Mouse (Mus musculus): Measurements from ENCODE around the gene Rad54l2.

Rad54l2 gene

DNA sequence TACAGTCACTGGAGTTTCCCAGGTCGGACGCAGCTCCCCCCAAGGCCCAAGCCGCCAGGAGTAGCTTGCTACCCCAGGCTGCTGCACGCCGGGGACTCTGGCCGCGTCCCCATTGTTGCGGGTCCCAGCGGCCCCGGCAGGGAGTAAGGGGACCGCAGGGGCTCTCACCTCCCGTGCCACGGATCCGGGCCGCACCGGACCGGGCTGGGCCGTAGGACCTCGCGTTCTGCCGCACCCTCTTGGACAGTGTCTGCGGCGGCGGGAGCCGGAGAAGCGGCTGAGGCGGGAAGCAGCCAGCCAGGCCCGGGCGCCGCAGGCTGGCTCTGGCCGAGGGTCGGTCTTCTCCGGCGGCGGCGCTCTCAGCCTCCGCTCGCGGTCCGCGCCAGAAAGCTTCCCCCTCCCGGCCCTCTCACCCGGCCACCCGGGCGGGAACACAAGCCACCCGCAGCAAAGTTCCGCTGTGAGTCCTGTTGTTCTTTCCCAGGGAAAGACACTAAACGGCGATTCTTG, at the start of gene Rad54l2:
Gene Rad54l2 (minus strand): TSS at position 383 of the 510 bp plus-strand sequence.
- peak; percentile 76 to 83 for DNase-seq (ENCODE audit: low read depth in 2 of 2, low spot score in 2 of 2)

DNA sequence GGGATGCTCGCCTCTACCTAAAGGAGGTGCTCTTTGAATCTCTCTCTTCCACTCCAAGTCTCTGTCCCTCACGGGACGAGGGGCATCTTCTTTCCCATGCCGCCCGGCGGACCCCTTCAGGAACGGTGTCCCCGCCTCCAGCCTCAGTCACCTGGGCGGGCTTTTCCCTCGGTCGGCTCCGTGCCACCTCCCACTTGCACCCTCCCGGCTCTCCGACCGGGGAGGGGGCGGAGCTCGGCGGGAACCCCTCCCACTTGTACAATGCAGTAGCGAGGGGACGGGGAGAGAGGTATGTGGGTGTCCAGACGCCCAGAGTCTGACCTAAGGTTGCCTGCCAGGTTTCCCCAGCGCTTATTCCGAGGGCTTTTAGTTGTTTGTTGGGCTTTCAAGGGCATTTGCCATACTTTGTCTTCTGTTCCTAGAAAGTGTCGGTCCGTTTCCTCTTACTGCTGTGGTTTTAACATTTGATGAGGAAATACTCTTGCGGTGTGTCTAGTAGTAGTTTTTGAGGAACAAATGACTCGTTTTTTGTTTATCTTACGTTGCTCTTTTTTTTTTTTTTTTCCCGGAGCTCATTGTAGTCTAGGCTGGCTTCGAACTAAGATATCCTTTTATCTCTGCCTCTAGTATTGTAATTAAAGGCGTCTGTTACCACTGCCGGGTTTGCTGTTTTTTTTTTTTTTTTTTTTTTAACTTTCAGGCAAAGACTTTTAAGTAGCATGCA, 33.5 kb upstream of the Rad54l2 start:
- peak; percentile 81 to 83 for DNase-seq (ENCODE audit: low read depth in 2 of 2, low spot score in 2 of 2)

DNA sequence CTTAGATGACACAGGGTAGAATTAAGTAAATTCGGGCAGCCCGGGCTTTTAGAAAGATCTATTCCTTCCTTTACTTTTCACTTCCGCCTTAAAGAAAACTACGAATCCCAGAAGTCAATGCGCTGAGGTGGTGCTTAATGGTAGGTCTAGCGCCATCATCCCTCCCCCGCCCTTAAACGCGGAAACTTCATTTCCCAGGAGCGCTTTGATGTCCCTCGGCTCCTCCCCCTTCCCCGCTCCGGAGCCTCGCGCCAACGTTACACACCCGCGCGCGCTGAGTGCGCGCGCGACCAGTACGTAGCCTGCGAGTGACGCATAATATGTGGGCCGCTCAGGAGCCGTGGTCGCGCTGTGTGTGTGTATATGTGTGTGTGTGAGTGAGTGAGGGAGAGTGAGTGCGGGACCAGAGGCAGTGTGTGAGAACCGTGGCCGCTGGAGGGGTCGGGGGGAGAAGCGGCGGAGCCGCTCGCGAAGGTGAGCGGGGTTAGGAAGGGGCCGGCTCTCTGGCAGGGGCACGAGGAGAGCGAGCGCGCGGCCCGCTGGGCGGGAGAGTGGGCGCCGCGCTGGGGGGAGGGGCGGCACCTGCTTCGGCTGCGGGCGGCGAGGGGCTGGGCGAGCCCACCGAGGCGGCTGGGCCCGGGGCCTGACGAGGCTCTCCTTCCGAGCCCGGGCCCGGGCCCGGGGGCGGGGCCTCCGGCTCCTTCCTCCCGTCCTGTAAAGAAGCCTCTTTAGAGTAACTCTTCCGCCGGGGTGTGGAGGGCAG, 32.8 kb upstream of the Rad54l2 start, which contains the start of gene Dcaf1:
Gene Dcaf1 (plus strand): TSS at position 257 of the 763 bp plus-strand sequence.
- DNase-seq (ENCODE audit: low read depth in 2 of 2, low spot score in 2 of 2): peak; percentile 88 to 94

DNA sequence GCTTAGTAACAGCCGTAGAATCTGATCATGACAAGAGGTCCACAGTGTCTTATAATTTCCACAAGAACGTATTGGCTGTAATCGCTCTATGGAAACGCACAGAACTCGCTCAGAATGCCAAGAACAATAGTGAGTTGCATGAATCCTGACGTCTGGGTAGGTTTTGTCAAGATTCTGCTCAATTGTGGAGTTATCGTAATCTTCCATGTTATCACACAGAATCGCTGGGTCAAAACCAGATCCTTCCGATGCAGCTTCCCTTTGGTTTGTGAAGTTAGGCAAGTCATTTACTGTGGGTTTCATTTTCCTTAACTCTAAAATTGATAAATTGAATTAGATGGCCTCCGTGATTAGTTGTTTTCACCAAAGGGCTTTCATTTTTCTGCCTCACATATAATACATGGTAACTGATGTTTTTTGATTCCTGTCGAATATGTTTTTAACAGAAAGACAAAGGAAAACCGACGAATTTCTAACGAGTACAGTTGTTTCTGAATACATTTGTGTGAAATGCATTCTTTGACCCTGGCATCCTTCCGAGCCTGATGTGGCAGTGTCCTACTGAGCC, 32.1 kb upstream of the Rad54l2 start:
- peak in 1 of 2 experiments; percentile 8 for DNase-seq (ENCODE audit: low read depth in 2 of 2, low spot score in 2 of 2)

DNA sequence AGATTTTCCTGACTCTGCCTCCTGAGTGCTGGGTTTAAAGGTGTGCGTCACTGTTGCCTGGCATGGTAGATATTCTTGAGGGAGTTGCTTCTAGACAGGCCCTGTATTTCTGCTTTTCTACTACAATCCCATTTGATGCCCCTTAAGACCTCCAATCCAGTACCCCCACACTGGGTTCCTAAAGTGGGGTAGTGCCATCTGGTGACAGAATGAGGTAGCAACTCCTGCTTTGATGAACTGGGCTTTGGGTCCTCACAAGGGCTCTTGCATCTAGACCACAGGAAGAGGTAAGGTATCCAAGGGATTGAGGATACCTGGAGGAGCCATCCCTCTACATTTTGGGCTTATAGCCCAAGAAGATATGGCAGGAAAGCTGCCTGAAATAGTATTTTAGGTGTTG, 30.2 kb upstream of the Rad54l2 start:
- peak in 1 of 2 experiments; percentile 21 for DNase-seq (ENCODE audit: low read depth in 2 of 2, low spot score in 2 of 2)

DNA sequence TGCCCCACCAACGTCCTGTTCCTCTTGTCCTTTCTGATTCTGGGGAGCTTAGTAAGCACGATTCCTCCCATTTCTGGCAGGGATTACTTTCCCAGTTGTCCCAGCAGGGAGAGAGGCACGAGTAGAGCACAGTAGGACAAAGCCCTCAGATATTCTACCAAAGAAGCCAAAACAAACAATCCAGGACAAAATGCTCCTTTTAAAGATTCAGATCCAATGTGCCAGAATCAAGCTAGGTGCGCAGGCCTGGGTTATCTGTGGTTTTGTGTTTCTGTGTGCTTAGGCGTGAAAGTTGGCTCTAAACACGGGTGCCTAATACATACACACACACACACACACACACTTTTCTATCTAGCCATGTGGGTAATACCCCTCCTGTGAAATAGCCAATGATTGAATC, 29.2 kb upstream of the Rad54l2 start:
- no peak for DNase-seq (ENCODE audit: low read depth in 2 of 2, low spot score in 2 of 2)

DNA sequence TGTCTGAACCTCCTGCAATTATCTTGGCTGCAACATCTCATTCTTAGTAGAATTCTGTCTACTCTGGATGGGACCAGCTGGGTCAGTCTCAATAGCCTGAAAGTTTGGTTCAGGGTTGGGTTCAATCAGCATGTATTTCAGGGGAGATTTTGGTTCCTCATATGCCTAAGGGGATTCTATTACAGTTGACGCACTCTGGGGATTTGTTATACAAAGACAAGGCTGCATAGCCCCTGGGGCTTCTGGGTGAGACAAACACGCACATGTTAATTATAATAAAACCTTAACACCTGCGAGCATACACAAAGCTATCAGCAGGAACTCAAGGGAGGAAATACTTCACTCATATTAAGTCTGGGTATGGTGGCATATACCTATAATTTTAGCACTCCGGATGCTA, 17.5 kb upstream of the Rad54l2 start:
- DNase-seq (ENCODE audit: low read depth in 2 of 2, low spot score in 2 of 2): no peak

DNA sequence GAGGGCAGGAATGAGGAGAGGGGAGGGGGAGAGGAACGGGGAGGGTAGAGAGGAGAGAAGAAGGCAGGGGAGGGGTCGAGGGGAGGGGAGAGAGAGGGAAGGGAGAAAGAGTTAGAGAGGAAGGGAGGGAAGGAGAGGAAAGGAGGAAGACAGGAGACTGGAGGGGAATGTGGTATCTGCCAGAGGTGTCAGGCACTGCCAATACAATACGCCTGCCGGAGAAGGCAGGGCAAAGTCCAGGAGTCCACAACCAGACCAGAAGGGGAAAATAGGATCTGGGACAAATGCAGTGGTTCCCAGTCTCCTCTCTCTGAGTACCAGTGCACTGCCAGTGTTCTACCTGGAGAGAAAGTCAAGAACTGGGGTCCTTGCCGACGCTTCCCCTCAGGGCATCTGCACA, 1.8 kb upstream of the Rad54l2 start:
- DNase-seq (ENCODE audit: low read depth in 2 of 2, low spot score in 2 of 2): no peak

DNA sequence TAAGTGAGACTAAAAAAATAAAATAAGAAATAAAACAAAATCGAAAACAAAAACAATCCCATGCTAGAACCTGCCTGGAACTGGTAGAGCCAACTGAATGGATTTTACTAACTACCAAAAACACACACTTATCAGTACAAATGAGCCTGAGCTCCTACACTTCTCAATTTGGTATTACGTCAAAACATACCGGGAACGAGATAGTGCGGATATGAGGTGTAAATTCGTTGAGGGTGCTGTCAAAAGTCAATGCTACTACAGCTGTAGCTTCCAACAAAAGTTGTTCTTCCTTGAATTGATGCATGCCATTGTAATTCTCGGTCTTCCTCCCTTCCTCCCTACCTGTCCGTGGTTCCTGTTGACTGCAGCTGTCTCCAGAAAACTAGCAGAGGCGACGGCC, 369 bp upstream of the Rad54l2 start:
- DNase-seq (ENCODE audit: low read depth in 2 of 2, low spot score in 2 of 2): no peak

DNA sequence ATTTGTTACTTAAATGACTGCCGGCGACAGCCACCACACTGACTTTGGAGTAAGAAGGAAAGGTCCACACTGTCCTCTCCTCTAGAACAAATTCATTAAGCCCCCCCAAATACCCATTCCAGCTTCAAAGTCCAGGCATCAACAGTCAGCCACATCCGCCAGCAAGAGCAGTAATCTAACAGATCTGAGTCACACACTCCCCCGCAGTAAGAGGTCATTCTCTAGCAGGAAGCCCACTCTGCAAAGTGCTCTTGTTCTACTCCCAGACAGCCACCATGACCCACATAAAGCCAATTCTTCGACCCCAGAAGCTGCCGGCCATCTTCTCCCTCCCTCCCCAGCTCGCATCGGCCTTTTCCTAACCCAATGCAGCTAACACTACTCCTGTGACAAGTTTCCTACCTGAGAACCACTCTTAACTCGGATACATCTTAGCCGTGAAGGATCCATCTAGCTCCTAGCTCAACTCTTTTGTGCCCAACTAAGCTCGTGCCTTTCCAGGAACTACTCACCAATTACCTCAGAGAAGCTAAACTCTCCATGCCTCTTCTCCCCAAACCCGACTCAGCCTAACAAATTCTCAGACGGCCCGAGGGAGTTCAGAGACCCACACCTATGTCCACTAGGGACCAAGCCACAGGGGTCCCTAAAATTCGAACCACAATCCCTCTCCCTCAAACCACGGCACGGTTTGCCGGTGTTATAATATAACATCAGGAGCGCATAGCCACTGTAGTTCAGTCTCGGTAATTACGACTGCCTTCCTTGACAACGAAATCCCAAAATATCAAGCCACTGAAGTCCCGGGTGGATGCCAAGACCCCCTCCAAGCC, 799 bp downstream of the Rad54l2 start:
- DNase-seq (ENCODE audit: low read depth in 2 of 2, low spot score in 2 of 2): peak; percentile 7 to 14

DNA sequence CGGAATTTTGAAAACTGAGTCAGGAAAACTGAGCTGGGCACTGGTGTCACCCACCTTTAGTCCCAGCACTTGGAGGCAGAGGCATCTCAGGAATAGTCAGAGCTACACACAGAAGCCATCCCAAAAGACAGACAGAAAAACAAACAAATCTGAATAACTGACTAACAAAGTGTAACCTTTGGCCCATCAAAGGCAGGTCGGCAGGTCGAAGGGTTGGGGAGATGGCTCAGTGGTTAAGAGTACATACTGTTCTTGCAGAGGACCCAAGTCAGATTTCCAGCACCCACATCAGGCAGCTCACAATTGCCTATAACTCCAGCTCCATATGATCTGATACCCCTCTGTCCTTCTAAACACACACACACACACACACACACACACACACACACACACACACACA, 3.8 kb downstream of the Rad54l2 start:
- DNase-seq (ENCODE audit: low read depth in 2 of 2, low spot score in 2 of 2): no peak

DNA sequence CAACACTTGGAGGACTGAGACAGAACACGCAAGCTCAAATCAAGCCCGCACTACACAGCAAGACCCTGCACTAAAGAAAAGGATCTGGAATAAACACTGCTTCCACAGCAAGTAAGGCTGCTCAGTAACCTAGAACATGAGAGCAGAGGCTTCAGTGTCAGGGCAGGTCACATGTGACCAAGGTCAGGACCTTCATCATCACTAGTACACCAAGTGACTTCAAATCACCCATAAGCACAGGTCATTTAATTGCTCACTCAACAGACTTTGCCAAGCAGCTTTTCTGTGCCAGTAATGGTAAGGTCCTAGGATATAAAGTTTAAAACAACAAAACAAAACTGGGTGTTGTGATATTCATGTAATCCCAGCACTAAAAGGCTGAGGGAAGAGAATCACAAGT, 5.4 kb downstream of the Rad54l2 start:
- DNase-seq (ENCODE audit: low read depth in 2 of 2, low spot score in 2 of 2): no peak

DNA sequence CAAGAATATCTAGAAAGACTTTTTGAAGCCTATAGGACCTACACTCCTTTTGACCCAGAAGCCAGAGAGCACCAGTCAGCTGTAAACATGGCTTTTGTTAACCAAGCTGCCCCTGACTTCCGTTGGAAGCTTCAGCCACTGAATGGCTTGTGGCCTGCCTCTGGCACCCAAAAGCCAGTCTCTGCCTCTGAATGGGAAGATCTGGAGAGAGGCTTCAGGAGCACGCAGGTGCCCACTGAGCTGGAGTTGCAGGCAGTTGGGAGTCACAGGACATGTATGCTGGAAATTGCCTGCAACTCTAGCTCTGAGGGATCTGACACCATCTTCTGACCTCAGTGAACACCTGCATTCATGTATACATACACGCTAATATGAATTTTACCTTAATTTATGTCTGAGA, 8.9 kb downstream of the Rad54l2 start:
- no peak for DNase-seq (ENCODE audit: low read depth in 2 of 2, low spot score in 2 of 2)

DNA sequence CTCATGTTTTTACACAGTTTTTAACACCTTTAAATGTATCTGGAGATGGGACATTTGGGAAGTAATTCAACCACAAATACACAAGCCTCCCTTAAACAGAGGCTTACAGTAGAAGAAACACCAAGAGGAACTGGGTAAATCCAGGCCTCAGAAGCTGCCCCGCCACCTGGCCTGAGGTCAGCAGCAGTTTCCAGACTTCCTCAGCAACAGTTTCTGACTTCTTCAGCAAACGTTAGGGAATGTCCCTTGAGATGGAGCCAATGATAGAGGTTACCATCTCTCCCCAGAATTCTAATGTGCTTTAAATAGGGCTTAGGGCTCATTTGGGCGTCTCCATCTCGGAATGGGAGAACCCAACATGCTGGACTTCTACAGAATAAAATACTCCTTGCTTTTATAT, 10.7 kb downstream of the Rad54l2 start:
- no peak for DNase-seq (ENCODE audit: low read depth in 2 of 2, low spot score in 2 of 2)

DNA sequence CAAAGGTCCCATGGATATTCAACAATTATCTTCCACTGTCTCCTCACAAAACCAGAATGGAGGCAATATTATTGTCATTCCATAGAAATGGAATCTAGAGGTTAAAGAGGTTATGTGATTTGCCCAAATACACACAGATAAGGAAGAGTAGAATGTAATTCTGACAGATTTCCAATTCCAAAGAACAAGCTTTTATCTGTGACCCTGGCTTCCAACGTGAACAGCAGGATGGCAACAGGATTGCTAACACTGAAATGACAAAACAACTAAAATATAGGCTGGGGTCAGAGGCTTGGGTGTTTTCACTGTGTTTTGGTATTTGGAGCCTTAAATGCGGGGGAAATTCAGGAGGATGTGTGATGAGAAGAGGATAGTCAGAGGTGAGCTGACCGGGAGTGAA, 11.6 kb downstream of the Rad54l2 start:
- no peak for DNase-seq (ENCODE audit: low read depth in 2 of 2, low spot score in 2 of 2)

DNA sequence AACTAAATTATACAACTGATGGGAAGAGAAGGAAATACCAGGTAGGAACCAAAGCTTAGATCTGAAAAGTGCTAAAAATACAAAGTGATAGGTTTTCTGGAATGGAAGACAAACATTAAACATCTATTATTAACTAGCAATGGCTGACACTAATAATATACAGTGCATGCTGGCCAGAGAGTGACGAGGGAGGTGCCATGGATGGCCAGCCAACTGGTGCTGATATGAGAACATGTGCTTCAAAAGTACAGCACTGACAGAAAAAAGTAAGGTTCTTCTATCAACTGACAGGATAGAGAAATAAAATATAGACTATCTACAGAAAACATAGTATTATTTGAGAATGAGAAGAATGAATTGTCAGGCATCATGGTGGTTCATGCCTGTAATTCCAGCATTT, 12.9 kb downstream of the Rad54l2 start:
- DNase-seq (ENCODE audit: low read depth in 2 of 2, low spot score in 2 of 2): no peak

DNA sequence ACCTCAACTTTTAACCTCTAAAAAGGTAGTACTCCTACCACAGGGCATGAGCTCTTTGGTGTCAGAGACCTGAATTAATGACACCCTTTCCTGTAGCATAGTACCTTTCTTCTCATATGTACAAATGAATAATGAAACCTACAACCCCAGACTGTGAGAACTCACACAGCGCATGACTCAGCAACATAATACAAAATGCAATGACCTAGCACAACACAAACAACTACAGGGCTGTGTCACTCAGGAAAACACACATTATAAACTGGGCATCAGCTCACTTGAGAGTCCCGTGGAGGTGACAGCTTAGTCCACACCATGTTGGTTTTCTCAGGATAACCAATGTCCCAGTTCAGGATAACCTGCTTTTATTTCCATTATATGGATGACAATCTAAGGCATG, 17.2 kb downstream of the Rad54l2 start:
- no peak for DNase-seq (ENCODE audit: low read depth in 2 of 2, low spot score in 2 of 2)

DNA sequence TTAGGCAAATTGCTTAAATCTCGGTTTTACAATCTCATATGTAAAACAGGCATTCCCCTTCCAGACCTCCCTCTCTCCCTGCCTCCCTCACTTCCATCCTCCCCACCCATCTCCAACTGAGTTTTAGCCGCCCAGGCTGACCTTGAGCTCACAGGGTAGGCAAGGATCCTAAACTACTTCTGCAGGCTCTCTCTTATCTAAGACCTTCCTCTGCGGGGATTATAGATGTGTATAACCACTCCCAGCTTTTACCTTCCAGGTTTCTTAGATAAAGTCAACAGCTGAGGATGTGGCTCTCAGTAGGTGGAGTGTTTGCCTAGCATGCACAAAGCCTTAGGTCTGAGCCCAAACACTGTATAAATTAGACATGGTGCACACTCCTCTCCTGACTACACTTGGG, 18.8 kb downstream of the Rad54l2 start:
- DNase-seq (ENCODE audit: low read depth in 2 of 2, low spot score in 2 of 2): no peak

DNA sequence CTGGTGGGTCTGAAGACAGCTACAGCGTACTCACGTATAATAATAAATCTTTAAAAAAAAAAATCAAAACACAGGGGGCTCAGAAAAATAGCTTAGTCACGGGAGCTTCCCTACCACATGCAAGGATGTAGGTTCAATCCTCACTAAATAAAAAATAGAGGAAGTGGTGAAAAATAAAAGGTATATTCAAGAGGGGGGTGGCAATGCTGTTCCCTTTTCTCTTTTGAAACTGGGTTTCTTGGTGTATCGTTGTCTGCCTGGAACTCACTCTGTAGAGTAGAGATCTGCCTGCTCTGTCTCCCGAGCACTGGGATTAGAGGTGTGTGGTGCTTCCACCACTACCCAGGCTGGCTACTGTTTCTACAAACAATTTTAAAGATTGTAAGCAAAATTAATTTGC, 19.2 kb downstream of the Rad54l2 start:
- DNase-seq (ENCODE audit: low read depth in 2 of 2, low spot score in 2 of 2): no peak

DNA sequence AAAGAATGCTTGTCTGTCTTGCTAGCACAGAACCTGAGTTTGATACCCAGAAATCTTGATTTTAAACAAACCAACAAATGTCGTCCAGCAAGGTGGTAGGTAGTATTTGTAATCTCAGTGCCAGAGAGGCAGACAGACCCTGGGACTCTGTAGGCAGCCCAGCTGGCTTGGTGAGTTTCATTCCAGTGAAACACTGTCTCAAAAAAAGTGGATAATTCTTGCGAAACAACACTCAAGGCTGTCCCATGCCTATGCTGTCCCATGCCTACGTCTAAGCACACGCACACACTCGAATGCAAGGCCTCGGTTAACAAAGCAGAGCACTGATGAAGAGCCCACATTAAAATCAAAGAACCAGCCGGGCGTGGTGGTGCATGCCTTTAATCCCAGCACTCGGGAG, 32.6 kb downstream of the Rad54l2 start:
- DNase-seq (ENCODE audit: low read depth in 2 of 2, low spot score in 2 of 2): no peak

DNA sequence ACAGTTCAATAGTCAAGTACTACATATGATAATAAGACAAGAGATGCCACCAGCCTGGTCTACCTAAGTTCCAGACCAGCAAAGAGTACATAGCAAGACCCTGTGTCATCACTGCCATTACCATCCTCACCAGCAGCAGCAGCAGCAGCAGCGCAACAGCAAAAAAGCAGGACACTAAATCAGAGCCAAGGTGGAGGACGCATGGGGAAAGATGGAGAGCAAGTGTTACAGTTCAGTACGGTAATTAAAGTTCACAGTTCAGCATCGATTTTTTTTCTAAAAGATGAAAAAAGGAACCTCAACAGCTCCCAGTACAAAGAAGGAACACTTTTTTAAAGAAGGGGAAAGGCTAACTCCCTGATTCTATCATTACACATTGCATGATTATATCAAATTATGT, 33.2 kb downstream of the Rad54l2 start:
- DNase-seq (ENCODE audit: low read depth in 2 of 2, low spot score in 2 of 2): no peak
